Mouse (Mus musculus) monocyte, adult 59 days (primary cell): ENCODE results near the gene Sdf2. TPM values are rescaled to one million over a fixed set of nuclear protein-coding genes. Genes with fewer than 3 reads are reported as not detected.

ENCODE experiments used
- total RNA-seq, 2 experiments: library from RNA; stranded (reverse); gene quantifications; one replicate each; pipeline ENCODE4 v1.2.4; 2023

Sdf2 gene
- 10 to 100 TPM; 52.7 to 55.9 TPM for total RNA-seq

DNA sequence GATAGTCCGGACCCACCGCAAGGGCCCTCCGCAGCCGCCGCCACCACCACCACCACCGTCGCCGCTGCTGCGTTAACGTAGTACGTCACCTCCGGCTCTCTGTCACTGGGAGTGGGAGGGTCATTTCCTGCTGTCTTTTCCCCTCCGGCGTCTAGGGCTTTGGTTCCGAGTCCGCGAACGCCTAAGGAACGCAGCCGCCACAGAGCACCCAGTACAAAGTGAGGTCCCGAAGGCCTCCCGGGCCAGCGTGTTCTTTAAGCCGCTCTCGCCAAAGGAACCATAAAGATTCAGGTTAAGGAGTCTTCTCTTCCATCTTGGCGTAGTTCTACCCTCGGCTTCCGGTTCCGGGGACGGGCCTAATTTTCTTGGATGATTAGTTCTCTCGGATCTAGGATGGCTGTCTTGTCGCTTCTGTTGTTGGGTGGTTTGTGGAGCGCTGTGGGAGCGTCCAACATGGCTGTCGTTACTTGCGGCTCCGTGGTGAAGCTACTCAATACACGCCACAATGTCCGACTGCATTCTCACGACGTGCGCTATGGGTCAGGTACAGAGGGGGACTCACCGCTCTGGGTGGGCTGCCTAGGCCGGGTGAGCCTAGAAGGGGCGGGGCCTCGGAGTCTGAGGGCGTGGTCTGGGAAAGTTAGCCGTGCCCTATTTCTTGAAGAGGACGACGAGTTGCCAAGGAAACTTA is at the start of gene Sdf2, which contains the start of gene Supt6:
Sdf2 (plus strand) TSS at position 120 of the 691 bp plus-strand sequence.
Supt6 (minus strand) TSS at position 361 of the 691 bp plus-strand sequence.

DNA sequence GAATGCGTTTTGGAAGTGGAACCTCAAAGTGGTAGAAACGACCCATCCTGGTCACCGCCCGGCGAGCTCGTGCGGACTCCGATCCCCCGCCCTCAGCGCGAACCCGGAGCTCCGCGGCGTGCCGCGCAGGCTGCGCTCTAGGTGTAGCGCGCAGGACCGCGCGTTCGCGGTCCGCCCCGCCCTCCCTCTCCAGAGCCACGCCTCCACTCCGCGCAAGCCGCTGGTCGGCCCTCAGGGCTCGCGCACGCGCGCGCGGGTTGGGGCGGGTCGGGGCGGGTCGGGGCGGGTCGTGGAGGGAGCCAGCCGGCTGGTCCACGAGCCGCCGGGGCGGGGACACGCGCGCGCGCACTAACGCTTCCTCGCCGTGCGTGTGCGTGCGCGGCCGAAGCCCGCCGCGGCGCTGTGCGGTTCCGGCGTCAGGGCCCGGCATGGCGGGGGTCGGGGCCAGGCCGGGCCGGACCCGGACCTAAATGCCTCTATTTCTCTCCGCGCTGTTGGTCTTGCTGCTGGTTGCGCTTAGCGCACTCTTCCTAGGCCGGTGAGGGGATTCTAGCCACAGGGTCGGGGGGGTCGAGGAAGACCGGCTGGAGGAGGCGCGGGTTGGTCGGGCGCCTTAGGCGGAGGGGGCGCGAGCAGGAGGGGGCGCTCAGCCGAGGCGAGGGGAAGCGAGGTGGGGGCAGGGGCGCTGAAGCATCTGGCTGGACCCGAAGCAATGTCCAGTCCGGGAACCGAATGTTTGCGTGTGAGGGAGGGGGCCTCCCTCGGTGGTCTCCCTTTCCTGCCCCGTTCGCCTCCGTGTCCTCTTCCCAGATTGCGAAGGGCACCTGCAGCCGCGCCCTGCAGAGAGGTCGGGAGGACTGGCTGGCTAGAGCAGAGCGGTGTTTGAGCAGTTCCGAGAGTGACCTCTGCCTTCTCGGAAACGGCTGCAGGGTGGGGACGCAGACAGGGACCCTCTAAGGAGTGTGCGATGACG is 16.1 kb downstream of the Sdf2 start, which contains the start of gene 2610507B11Rik:
2610507B11Rik (plus strand) TSS at position 373 of the 973 bp plus-strand sequence.

GRCm38 (mm10) chr11:78290654-78291053 is 45.1 kb downstream of the Sdf2 start, which contains the start of gene BC030499:
BC030499 (plus strand) TSS chr11:78290841.

GRCm38 (mm10) chr11:78301357-78302084 is 56.0 kb downstream of the Sdf2 start, which contains the start of gene Spag5:
Spag5 (plus strand) TSS chr11:78301529.

Other genes with a start within 250 kb of the Sdf2 start
- 1 to 10 TPM; 1.4 to 1.8 TPM for gene Dhrs13, start 213.5 kb upstream of the Sdf2 start, total RNA-seq
- gene Flot2, start 207.8 kb upstream of the Sdf2 start, total RNA-seq, result 10 to 100 TPM; 32.7 to 40.2 TPM
- 10 to 100 TPM; 17.4 to 20.2 TPM for gene Eral1, start 165.4 kb upstream of the Sdf2 start, total RNA-seq
- 10 to 100 TPM; 26.6 to 30.6 TPM for gene Fam222b, start 151.1 kb upstream of the Sdf2 start, total RNA-seq
- gene Traf4, start 80.2 kb upstream of the Sdf2 start, total RNA-seq, result under 1 TPM; 0.60 to 0.67 TPM
- gene Nek8, start 69.1 kb upstream of the Sdf2 start, total RNA-seq, result 1 to 10 TPM; 1.9 to 4.0 TPM
- gene Tlcd1, start 69.0 kb upstream of the Sdf2 start, total RNA-seq, result 1 to 10 TPM; 2.9 to 3.3 TPM
- 1,000 to 10,000 TPM; 1,755 to 1,970 TPM for gene Rpl23a, start 62.2 kb upstream of the Sdf2 start, total RNA-seq
- gene Rab34, start 57.3 kb upstream of the Sdf2 start, total RNA-seq, result 1 to 10 TPM; 4.0 to 4.2 TPM
- not detected for gene Proca1, start 52.4 kb upstream of the Sdf2 start, total RNA-seq
- gene Supt6, start 241 bp downstream of the Sdf2 start, total RNA-seq, result 10 to 100 TPM; 59.1 to 66.8 TPM
- gene 2610507B11Rik, start 16.0 kb downstream of the Sdf2 start, total RNA-seq, result 100 to 1,000 TPM; 105 to 107 TPM
- 1 to 10 TPM; 1.5 TPM for gene BC030499, start 45.1 kb downstream of the Sdf2 start, total RNA-seq
- gene Spag5, start 55.8 kb downstream of the Sdf2 start, total RNA-seq, result 1 to 10 TPM in 1 of 2 experiments, under 1 TPM in 1; 0.81 to 2.9 TPM
- 1 to 10 TPM; 7.4 to 9.0 TPM for gene Aldoc, start 77.2 kb downstream of the Sdf2 start, total RNA-seq
- 10 to 100 TPM; 60.7 to 63.9 TPM for gene Pigs, start 82.7 kb downstream of the Sdf2 start, total RNA-seq
- 10 to 100 TPM; 69.6 to 82.3 TPM for gene Unc119, start 97.7 kb downstream of the Sdf2 start, total RNA-seq
- not detected for gene Foxn1, start 140.8 kb downstream of the Sdf2 start, total RNA-seq
- under 1 TPM in 1 of 2 experiments, not detected in 1; 0.66 TPM for gene Slc13a2, start 176.5 kb downstream of the Sdf2 start, total RNA-seq
- gene Slc46a1, start 220.0 kb downstream of the Sdf2 start, total RNA-seq, result 1 to 10 TPM; 5.9 to 7.9 TPM